Mouse (Mus musculus) heart, embryonic 13.5 days (tissue): ENCODE measurements around the gene Uck2. TPM values are rescaled to one million over a fixed set of nuclear protein-coding genes. Genes with fewer than 3 reads are reported as not detected.
A peak's percentile ranks its signal among the peaks of the same experiment; 100 is the strongest.

ENCODE experiments used
- ATAC-seq: fragments of 200-750 bp; cut with Nextera tagmentation; 2 replicates; pipeline ENCODE4 v1.8.0; 2017; ENCODE audit warnings: moderate TSS enrichment; ENCODE audit not compliant: insufficient number of reproducible peaks, low FRiP score, low TSS enrichment; ENCODE audit errors: extremely low read depth
- H3K27ac ChIP-seq: fragments of 300-500 bp; sonication (generic); replicated peaks from 2 replicates; pipeline ENCODE4 v1.5.1; 2015; ENCODE audit warnings: moderate library complexity, mild to moderate bottlenecking, inconsistent platforms
- H3K27me3 ChIP-seq: fragments of 300-500 bp; sonication (generic); replicated peaks from 2 replicates; pipeline ENCODE4 v1.6.1; 2015; ENCODE audit warnings: mild to moderate bottlenecking, inconsistent platforms
- H3K36me3 ChIP-seq: fragments of 300-500 bp; sonication (generic); 2 replicates; pipeline ENCODE4 v1.6.1; 2015; ENCODE audit warnings: mild to moderate bottlenecking, inconsistent platforms
- H3K4me1 ChIP-seq: fragments of 300-500 bp; sonication (generic); 2 replicates; pipeline ENCODE4 v1.6.1; 2015; ENCODE audit warnings: inconsistent platforms
- H3K4me2 ChIP-seq: fragments of 300-500 bp; sonication (generic); 2 replicates; pipeline ENCODE4 v1.6.1; 2015; ENCODE audit warnings: inconsistent platforms, mild to moderate bottlenecking, moderate library complexity
- H3K4me3 ChIP-seq: fragments of 300-500 bp; sonication (generic); 2 replicates; pipeline ENCODE4 v1.5.1; 2015; ENCODE audit warnings: moderate library complexity, mild to moderate bottlenecking, inconsistent platforms
- H3K9ac ChIP-seq: fragments of 300-500 bp; sonication (generic); 2 replicates; pipeline ENCODE4 v1.6.1; 2015; ENCODE audit warnings: inconsistent platforms, mild to moderate bottlenecking, moderate library complexity
- H3K9me3 ChIP-seq: fragments of 300-500 bp; sonication (generic); 2 replicates; pipeline ENCODE4 v1.6.1; 2016; ENCODE audit warnings: inconsistent platforms
- WGBS: fragments of 180-500 bp; shearing (Covaris S2); methylation state at CpG from one replicate; pipeline ENCODE4 v1.1.7; 2015; ENCODE audit warnings: mixed read lengths; 5-methylcytosine and 5-hydroxymethylcytosine counted together
- polyA plus RNA-seq: library from polyadenylated mRNA; unstranded; fragments of >200 nt; fragmentation: Nextera tagmentation; extraction: Ambion mirVana; gene quantifications from 2 replicates; pipeline ENCODE4 v1.2.1, GENCODE M21; 2015

Gene Uck2
- polyA plus RNA-seq, 1 experiment from 2014 or later = 50.9 TPM

DNA sequence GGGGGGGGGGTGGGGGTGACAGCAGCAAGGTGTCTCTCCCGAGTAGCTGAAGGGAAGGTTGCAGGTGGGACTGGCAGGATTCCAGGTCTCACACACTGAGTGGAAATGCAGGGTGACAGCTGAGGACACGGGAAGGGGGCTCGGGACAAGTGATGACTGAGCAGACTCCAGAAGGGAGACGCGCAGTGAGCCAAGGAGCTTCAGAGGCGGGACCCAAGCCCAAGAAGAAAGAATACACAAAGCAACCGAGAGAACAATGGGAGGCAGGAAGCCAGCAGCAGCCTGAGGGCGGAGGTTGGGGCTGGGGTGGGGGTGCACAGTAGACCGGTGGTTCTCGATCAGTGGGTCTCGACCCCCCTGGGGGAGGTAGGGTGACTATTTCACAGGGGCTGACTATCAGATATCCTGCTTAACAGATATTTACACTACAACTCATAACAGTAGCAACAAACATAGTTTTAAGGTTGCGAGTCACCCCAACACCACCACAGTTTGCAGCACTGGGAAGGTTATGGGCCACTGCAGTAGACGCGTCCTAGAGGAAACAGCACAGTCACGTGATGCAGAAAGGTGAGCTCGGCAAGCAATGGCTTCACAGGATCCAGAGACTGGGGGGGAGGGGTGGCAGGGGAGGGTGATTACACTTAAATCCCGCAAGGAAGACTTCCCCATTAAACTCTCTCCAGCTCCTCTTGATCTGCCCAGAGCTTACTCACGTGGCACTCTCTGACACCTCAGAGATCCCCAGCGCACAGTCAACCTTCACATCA is 14.6 kb downstream of the Uck2 start:
- Histone ChIP-seq H3K9me3 (no peaks in the 10 kb centered on the region), H3K27me3 (no peaks in the 10 kb centered on the region), H3K4me3 (peak overlapping the region; percentile 34), H3K9ac (peak overlapping the region; percentile 66), H3K36me3 (no peaks in the 10 kb centered on the region), H3K4me2 (peak overlapping the region; percentile 69), H3K27ac (peak overlapping the region; percentile 91), H3K4me1 (peaks cover 73% of the 10 kb centered on the region)
- WGBS = 15% methylated on average over 19 of the region's 19 CpGs
- peak; percentile 30; the same call in 1 of the 2 replicates for ATAC-seq

DNA sequence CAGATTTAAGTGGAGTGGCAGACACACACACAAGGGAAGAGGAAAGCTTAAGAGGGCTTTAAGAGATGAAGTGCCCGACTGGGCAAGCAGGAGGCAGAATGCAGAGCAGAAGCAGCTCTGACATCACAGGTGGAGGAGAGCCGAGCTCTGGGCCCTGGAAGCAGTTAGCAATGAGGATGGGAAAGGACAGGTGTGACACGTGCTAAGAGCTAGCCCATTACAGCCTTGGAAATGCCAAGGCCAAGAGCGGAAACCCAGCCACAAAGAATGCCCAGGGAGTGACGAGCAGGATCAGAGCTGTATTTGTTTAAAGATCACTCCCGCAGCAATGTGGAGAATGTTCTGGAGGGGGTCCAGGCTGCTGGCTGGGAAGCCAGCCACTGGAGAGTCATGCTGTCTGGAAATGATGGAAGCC is 15.3 kb downstream of the Uck2 start:
- Histone ChIP-seq H3K4me3 (peak overlapping the region; percentile 34), H3K9ac (peak overlapping the region; percentile 66), H3K9me3 (no peaks in the 10 kb centered on the region), H3K27ac (peak overlapping the region; percentile 91), H3K36me3 (no peaks in the 10 kb centered on the region), H3K4me1 (peaks cover 71% of the 10 kb centered on the region), H3K4me2 (peak overlapping the region; percentile 69), H3K27me3 (no peaks in the 10 kb centered on the region)
- WGBS = 13% methylated on average over 6 of the region's 6 CpGs
- no peak; the same call in 1 of the 2 replicates for ATAC-seq

DNA sequence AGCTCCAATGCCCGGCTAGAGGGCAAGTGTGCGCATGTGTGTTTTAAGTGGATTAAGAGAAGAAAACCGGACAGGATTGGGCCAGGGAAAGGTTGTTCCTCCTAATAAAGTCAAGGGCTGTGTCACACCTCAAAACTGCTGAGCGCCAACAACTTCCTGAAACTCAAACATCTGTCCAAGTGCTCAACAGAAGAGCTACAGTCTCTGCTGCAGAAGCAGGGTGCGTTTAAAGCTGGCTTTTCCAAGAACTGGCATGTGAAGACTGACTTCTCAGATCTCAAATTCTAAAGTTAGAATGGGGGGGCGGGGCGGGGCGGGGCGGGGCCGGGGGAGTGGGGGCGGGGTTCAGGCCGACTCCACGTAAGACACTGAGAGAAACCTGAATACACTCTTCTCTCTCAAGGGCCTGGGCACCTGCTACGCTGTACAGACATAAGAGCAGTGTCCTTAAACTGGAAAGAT is 15.7 kb downstream of the Uck2 start:
- Histone ChIP-seq H3K4me2 (peak overlapping the region; percentile 69), H3K9ac (peak overlapping the region; percentile 61), H3K27me3 (no peaks in the 10 kb centered on the region), H3K4me1 (peaks cover 66% of the 10 kb centered on the region), H3K4me3 (peak overlapping the region; percentile 34; the same call in 1 of the 2 replicates), H3K9me3 (no peaks in the 10 kb centered on the region), H3K27ac (peak overlapping the region; percentile 91), H3K36me3 (no peaks in the 10 kb centered on the region)
- WGBS = 26% methylated on average over 14 of the region's 14 CpGs
- ATAC-seq = no peak

DNA sequence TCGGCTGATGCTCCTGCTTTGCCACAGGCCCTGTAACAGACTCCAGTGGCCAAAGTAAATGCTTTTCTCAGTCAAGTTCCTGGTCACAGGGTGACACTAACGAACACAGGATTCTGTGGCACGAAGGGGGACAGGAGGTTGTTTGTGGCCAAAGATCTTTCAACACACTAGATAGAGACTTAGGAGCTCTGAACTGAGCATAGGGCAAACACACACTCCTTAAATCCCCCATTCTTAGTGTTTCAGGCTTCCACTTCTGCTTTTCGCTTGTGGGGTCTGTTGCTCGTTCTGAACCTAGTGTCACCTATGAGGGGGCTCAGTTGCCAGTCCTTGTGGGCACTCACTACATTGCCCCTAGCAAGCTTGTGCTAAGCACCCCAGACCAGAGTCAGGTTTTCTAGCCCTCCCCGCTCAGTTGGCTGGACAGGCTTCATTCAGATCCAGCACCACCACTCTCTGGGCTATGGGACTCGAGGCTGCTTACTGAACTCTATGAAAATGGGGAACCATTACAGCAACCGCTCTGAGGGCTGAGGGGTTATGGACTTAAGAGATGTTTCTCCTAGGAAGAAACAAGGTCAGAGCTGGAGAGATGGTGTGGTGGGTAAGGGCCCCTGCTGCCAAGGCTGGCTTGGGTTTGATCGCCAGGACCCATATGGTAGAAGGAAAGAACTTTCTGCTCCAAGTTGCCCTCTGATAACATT is 16.6 kb downstream of the Uck2 start:
- ATAC-seq = no peak
- H3K4me3 ChIP-seq = no peak overlapping the region
- no peaks in the 10 kb centered on the region for H3K36me3 ChIP-seq
- peak overlapping the region; percentile 91 for H3K27ac ChIP-seq
- peaks cover 66% of the 10 kb centered on the region for H3K4me1 ChIP-seq
- H3K4me2 ChIP-seq = 0 out of 2 replicates have a peak overlapping the region, but pooled peaks have one; percentile 69
- no peaks in the 10 kb centered on the region for H3K27me3 ChIP-seq
- WGBS = 74% methylated on average over 9 of the region's 9 CpGs
- H3K9me3 ChIP-seq = no peaks in the 10 kb centered on the region
- peak overlapping the region; percentile 61 for H3K9ac ChIP-seq

DNA sequence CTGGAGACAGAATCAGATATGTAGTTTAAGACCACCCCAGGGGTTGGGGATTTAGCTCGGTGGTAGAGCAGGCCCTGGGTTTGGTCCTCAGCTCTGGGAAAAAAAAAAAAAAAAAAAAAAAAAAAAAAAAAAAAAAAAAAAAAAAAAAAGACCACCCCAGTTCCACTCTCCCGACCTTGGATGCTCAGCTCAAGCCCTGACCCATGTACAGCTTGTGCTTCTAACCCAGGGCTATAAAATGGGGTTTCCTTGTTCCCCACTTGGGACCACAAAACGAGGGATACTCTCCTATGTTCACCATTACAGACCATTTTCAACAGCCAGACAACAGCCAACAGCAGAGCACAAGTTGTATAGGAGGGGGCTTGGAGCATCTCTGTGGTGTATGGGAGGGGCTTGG is 18.4 kb downstream of the Uck2 start:
- H3K4me3 ChIP-seq = no peak overlapping the region
- no peak overlapping the region for H3K27ac ChIP-seq
- no peaks in the 10 kb centered on the region for H3K36me3 ChIP-seq
- H3K9ac ChIP-seq = no peak overlapping the region
- ATAC-seq = no peak
- H3K27me3 ChIP-seq = no peaks in the 10 kb centered on the region
- no peaks in the 10 kb centered on the region for H3K9me3 ChIP-seq
- no peak overlapping the region for H3K4me2 ChIP-seq
- peaks cover 67% of the 10 kb centered on the region for H3K4me1 ChIP-seq
- 83% methylated on average over 3 of the region's 3 CpGs for WGBS

DNA sequence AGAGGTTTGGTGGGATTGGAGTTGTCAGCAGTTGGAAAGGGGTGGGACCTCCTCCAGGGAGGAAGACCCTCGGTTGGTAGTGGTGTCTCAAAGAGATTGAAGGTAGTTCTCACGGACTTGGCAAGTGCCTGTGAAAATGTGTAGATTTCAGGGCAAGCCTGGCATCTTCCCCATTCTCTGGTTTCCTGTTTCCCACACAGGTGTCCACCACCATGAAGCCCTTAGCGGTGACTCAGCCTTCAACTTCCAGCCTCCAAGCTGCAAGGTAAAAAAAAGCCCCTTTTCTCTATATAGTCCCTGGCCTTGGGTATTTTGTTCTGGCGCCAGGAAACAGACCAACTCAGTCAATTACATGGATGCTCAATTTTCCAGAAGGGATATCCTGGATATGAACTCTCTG is 19.8 kb downstream of the Uck2 start:
- Histone ChIP-seq H3K4me2 (no peak overlapping the region), H3K9me3 (no peaks in the 10 kb centered on the region), H3K4me1 (peaks cover 65% of the 10 kb centered on the region), H3K27ac (no peak overlapping the region), H3K27me3 (no peaks in the 10 kb centered on the region), H3K36me3 (no peaks in the 10 kb centered on the region), H3K4me3 (no peak overlapping the region), H3K9ac (no peak overlapping the region)
- ATAC-seq = no peak
- 80% methylated on average over 4 of the region's 4 CpGs for WGBS

DNA sequence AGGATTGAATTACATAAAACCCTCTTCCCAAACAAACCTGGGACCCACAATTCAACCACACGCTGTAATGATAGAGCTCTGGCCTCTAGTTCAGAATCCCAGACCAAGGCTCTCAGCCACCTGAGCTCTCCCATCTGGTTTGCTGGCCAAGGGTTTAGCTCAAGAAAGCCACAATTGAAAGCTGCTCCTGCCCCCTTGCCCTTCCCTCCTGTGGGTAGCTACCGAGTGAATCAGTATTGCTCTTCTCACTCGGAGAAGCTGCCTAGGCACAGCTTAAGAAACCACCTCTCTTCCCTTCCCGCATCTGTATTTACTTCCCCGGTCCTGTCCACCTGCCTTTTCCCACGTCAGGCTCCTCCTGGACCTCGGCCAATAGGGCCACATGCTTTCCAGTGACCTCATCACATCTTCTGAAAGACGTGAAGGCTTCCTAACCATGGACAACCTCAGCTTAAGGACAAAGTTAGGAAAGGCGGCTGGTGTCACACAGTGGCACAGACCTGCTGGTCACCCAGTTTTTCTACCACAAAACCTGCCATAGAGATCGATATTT is 22.6 kb downstream of the Uck2 start:
- WGBS = 50% methylated on average over 10 of the region's 10 CpGs
- H3K9me3 ChIP-seq = no peaks in the 10 kb centered on the region

DNA sequence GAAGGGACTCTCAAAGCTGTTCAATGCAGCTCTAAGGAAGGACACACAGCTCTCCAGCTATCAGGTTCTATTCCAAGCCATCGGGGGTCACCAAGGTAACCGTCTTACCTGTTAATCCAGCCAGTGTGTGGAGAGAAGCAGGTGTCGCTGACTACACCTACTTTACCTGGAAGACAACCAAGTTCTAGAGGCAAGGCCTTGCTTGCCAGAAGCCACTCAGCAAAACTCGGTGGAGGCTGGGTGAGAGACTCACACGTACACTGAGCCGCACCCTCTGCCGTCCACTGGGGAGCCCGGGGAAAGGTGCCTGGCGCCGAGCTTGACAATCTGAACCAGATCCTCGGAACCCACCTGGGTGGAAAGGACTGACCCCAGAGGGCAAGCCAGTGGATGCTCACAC is 23.4 kb downstream of the Uck2 start:
- ATAC-seq = no peak
- Histone ChIP-seq H3K27ac (no peak overlapping the region), H3K4me1 (peaks cover 64% of the 10 kb centered on the region), H3K36me3 (no peaks in the 10 kb centered on the region), H3K9ac (no peak overlapping the region), H3K27me3 (no peaks in the 10 kb centered on the region), H3K9me3 (no peaks in the 10 kb centered on the region), H3K4me2 (no peak overlapping the region), H3K4me3 (no peak overlapping the region)
- 81% methylated on average over 11 of the region's 11 CpGs for WGBS

More for the DNA sequence above, 22.6 kb downstream of the Uck2 start:
- Histone ChIP-seq H3K4me3 (no peak overlapping the region), H3K27ac (no peak overlapping the region), H3K27me3 (no peaks in the 10 kb centered on the region), H3K36me3 (no peaks in the 10 kb centered on the region), H3K9ac (no peak overlapping the region), H3K4me1 (peaks cover 58% of the 10 kb centered on the region), H3K4me2 (no peak overlapping the region)
- no peak for ATAC-seq

DNA sequence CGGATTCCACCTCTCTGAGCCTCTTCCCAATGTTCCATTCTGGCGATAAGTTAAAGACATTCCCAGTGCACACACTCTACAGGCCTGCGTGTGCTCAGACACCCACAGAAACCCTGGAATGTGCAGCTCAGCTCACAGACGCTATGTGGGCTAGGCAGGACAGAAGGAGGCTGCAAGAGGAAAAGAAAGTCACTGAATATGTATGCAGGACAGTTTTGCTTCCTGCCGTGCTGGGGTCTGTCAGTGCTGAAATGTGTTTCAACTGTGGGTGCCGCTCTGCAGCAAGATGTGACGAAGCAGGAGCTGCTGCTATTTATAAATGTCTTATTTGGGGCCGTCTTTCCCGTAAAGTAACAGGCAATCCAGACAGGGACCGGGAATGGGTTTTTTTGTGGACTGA is 25.4 kb downstream of the Uck2 start:
- Histone ChIP-seq H3K27ac (peak overlapping the region; percentile 72), H3K9me3 (no peaks in the 10 kb centered on the region), H3K27me3 (no peaks in the 10 kb centered on the region), H3K4me2 (peak overlapping the region; percentile 61), H3K9ac (peak overlapping the region; percentile 69), H3K4me3 (peak overlapping the region; percentile 27), H3K36me3 (no peaks in the 10 kb centered on the region), H3K4me1 (peaks cover 79% of the 10 kb centered on the region)
- no peak for ATAC-seq
- 28% methylated on average over 10 of the region's 10 CpGs for WGBS

DNA sequence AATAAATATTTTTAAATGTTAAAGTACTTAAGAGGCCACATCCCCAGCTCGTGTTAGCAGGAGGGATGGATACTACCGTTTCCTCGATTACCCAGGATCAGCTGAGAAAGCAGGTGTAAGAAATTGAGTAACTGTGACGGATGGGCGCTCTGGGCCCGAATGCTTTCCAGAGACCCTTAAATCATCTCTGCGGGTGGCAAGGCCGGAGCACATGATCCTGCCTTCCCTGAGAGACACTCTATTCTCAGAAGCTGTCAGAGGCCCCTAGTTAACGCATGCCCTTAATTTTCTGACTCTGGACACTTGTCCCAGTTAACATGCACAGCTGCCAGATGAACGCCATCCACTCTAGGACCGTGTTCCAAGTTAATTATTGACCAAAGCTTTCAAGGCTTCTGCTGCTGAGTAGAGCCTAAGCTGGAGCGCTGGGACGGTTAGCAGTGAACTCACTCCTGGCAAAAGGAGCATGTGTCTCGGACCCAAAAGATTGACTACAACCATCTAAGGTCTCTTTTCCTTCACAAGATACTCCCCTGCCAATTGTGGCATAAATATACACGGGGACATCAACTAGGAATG is 28.3 kb downstream of the Uck2 start:
- Histone ChIP-seq H3K4me2 (no peak overlapping the region), H3K9ac (no peak overlapping the region), H3K36me3 (no peaks in the 10 kb centered on the region), H3K4me1 (peaks cover 61% of the 10 kb centered on the region), H3K4me3 (no peak overlapping the region), H3K27me3 (no peaks in the 10 kb centered on the region), H3K27ac (no peak overlapping the region), H3K9me3 (no peaks in the 10 kb centered on the region)
- WGBS = 75% methylated on average over 15 of the region's 15 CpGs
- no peak for ATAC-seq

DNA sequence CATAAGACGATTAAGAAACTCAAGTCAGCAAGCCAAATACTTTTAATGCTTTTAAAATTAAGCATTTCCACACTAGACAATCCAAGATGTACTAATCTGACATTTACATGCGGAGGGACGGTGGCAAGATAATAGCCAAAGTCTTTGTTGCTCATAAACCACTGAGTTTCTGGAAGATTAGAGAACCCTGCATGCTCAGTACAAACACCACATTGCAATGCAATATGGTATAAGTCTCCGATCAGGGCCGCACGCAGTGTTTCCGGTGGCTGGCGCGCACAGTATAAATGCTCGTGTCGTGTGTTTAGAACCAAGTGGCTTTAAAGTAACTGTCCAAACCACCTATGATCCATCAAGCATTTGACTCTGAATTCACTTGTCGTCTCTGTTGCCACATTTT is 31.5 kb downstream of the Uck2 start:
- 91% methylated on average over 12 of the region's 12 CpGs for WGBS

More for the DNA sequence above, 31.5 kb downstream of the Uck2 start:
- Histone ChIP-seq H3K9me3 (no peaks in the 10 kb centered on the region), H3K27ac (no peak overlapping the region), H3K9ac (no peak overlapping the region), H3K27me3 (no peaks in the 10 kb centered on the region), H3K4me2 (no peak overlapping the region), H3K4me1 (peaks cover 51% of the 10 kb centered on the region), H3K36me3 (no peaks in the 10 kb centered on the region), H3K4me3 (no peak overlapping the region)
- ATAC-seq = no peak
